Mouse (Mus musculus) heart, embryonic 11.5 days (tissue): Measurements from ENCODE around the gene Immp2l. TPM values are rescaled to one million over a fixed set of nuclear protein-coding genes. Genes with fewer than 3 reads are reported as not detected.
"Not testable (repeated sequence)": the region's sequence is repeated elsewhere in the genome, so short reads cannot be mapped to it uniquely, and the experiment has no call there.

ENCODE experiments used
- ATAC-seq: fragments of 200-750 bp; cut with Nextera tagmentation; replicated peaks from 2 replicates; pipeline ENCODE4 v1.8.0; 2017; ENCODE audit warnings: moderate library complexity; ENCODE audit not compliant: insufficient number of reproducible peaks, low FRiP score, low TSS enrichment
- H3K27ac ChIP-seq: fragments of 300-500 bp; sonication (generic); 2 replicates; pipeline ENCODE4 v1.5.1; 2014; ENCODE audit warnings: mild to moderate bottlenecking, low read depth, low read length
- H3K27me3 ChIP-seq: fragments of 300-500 bp; sonication (generic); 2 replicates; pipeline ENCODE4 v1.6.1; 2014; ENCODE audit warnings: mild to moderate bottlenecking, low read length, mixed read lengths; ENCODE audit not compliant: control insufficient read depth, insufficient read depth
- H3K36me3 ChIP-seq: fragments of 300-500 bp; sonication (generic); 2 replicates; pipeline ENCODE4 v1.6.1; 2014; ENCODE audit warnings: mild to moderate bottlenecking, low read length, moderate library complexity, mixed read lengths; ENCODE audit not compliant: control insufficient read depth, insufficient read depth
- H3K4me1 ChIP-seq: fragments of 300-500 bp; sonication (generic); 2 replicates; pipeline ENCODE4 v1.6.1; 2014; ENCODE audit warnings: low read length; ENCODE audit not compliant: control insufficient read depth, insufficient read depth
- H3K4me2 ChIP-seq: fragments of 300-500 bp; sonication (generic); 2 replicates; pipeline ENCODE4 v1.6.1; 2014; ENCODE audit warnings: mild to moderate bottlenecking, moderate library complexity
- H3K4me3 ChIP-seq: fragments of 300-500 bp; sonication (generic); 2 replicates; pipeline ENCODE4 v1.5.1; 2014; ENCODE audit warnings: low read depth, low read length
- H3K9ac ChIP-seq: fragments of 300-500 bp; sonication (generic); 2 replicates; pipeline ENCODE4 v1.6.1; 2014; ENCODE audit warnings: mild to moderate bottlenecking, low read depth, low read length, moderate library complexity
- H3K9me3 ChIP-seq: fragments of 300-500 bp; sonication (generic); replicated peaks from 2 replicates; pipeline ENCODE4 v1.6.1; 2016; ENCODE audit warnings: low read length; ENCODE audit not compliant: control insufficient read depth
- WGBS: fragments of 180-500 bp; shearing (Covaris S2); extraction: QIAGEN DNeasy Blood & Tissue Kit; methylation state at CpG from one replicate; pipeline ENCODE4 v1.1.7; 2014; ENCODE audit not compliant: insufficient replicate concordance; 5-methylcytosine and 5-hydroxymethylcytosine counted together
- polyA plus RNA-seq: library from polyadenylated mRNA; unstranded; fragments of >200 nt; fragmentation: Nextera tagmentation; extraction: Ambion mirVana; gene quantifications from 2 replicates; pipeline ENCODE4 v1.2.1, GENCODE M21; 2014

The Immp2l gene
- polyA plus RNA-seq, 1 experiment from 2014 or later, result 8.2 TPM

GRCm38 (mm10) chr12:41773961-41774360 lies 750.1 kb downstream of the Immp2l start:
- H3K27ac ChIP-seq, result no peak overlapping the region
- H3K4me3 ChIP-seq, result no peak overlapping the region
- no peaks in the 10 kb centered on the region for H3K9me3 ChIP-seq
- WGBS, result 22% methylated on average over 3 of the region's 3 CpGs
- ATAC-seq, result no peak
- no peak overlapping the region for H3K9ac ChIP-seq
- H3K4me1 ChIP-seq, result no peaks in the 10 kb centered on the region
- no peak overlapping the region for H3K4me2 ChIP-seq
- no peaks in the 10 kb centered on the region for H3K36me3 ChIP-seq
- H3K27me3 ChIP-seq, result no peaks in the 10 kb centered on the region

GRCm38 (mm10) chr12:41774623-41775323 lies 750.9 kb downstream of the Immp2l start:
- no peaks in the 10 kb centered on the region for H3K4me1 ChIP-seq
- H3K9ac ChIP-seq, result no peak overlapping the region
- H3K4me3 ChIP-seq, result no peak overlapping the region
- no peaks in the 10 kb centered on the region for H3K27me3 ChIP-seq
- 86% methylated on average over 5 of the region's 5 CpGs for WGBS
- no peak overlapping the region for H3K4me2 ChIP-seq
- H3K36me3 ChIP-seq, result no peaks in the 10 kb centered on the region
- ATAC-seq, result no peak
- no peaks in the 10 kb centered on the region for H3K9me3 ChIP-seq
- H3K27ac ChIP-seq, result no peak overlapping the region

- H3K36me3 ChIP-seq, H3K27me3 ChIP-seq, H3K4me3 ChIP-seq, H3K4me1 ChIP-seq, H3K4me2 ChIP-seq, H3K27ac ChIP-seq, H3K9me3 ChIP-seq, H3K9ac ChIP-seq, ATAC-seq: not testable (repeated sequence)
- WGBS, result no CpG with 5 or more reads among the region's 4 CpGs
These were observed 753.9 kb downstream of the Immp2l start for GRCm38 (mm10) chr12:41777762-41778161.

- ATAC-seq, H3K9ac ChIP-seq: not testable (repeated sequence)
- WGBS, result 82% methylated on average over 1 of the region's 1 CpGs
These were observed 769.8 kb downstream of the Immp2l start for GRCm38 (mm10) chr12:41793681-41794080.

GRCm38 (mm10) chr12:41829517-41829916 lies 805.6 kb downstream of the Immp2l start:
- Histone ChIP-seq H3K27ac (no peak overlapping the region), H3K9ac (no peak overlapping the region), H3K36me3 (no peaks in the 10 kb centered on the region), H3K4me2 (no peak overlapping the region), H3K9me3 (no peaks in the 10 kb centered on the region), H3K4me1 (no peaks in the 10 kb centered on the region), H3K27me3 (no peaks in the 10 kb centered on the region), H3K4me3 (no peak overlapping the region)
- WGBS, result 90% methylated on average over 6 of the region's 6 CpGs
- no peak for ATAC-seq

More at GRCm38 (mm10) chr12:41793681-41794080, 769.8 kb downstream of the Immp2l start:
- not testable (repeated sequence) for H3K27me3 ChIP-seq, H3K27ac ChIP-seq, H3K4me2 ChIP-seq, H3K36me3 ChIP-seq, H3K4me3 ChIP-seq, H3K4me1 ChIP-seq, H3K9me3 ChIP-seq

GRCm38 (mm10) chr12:41831731-41832130 lies 807.8 kb downstream of the Immp2l start:
- Histone ChIP-seq H3K36me3 (no peaks in the 10 kb centered on the region), H3K9ac (no peak overlapping the region), H3K27me3 (no peaks in the 10 kb centered on the region), H3K9me3 (no peaks in the 10 kb centered on the region), H3K4me3 (no peak overlapping the region), H3K4me2 (no peak overlapping the region), H3K27ac (no peak overlapping the region), H3K4me1 (no peaks in the 10 kb centered on the region)
- no peak for ATAC-seq
- 87% methylated on average over 7 of the region's 7 CpGs for WGBS

GRCm38 (mm10) chr12:41834646-41835045 lies 810.8 kb downstream of the Immp2l start:
- 82% methylated on average over 2 of the region's 2 CpGs for WGBS
- Histone ChIP-seq H3K27me3 (no peaks in the 10 kb centered on the region), H3K4me1 (no peaks in the 10 kb centered on the region), H3K4me2 (no peak overlapping the region), H3K27ac (no peak overlapping the region), H3K4me3 (no peak overlapping the region), H3K36me3 (no peaks in the 10 kb centered on the region), H3K9me3 (no peaks in the 10 kb centered on the region), H3K9ac (no peak overlapping the region)
- ATAC-seq, result no peak

- no peak overlapping the region for H3K27ac ChIP-seq
These were observed 814.5 kb downstream of the Immp2l start for GRCm38 (mm10) chr12:41838334-41838847.

GRCm38 (mm10) chr12:41839241-41839640 lies 815.4 kb downstream of the Immp2l start:
- Histone ChIP-seq H3K36me3 (no peaks in the 10 kb centered on the region), H3K4me3 (no peak overlapping the region), H3K9me3 (no peaks in the 10 kb centered on the region), H3K9ac (no peak overlapping the region), H3K4me2 (no peak overlapping the region), H3K4me1 (no peaks in the 10 kb centered on the region), H3K27ac (no peak overlapping the region), H3K27me3 (no peaks in the 10 kb centered on the region)
- WGBS, result 74% methylated on average over 2 of the region's 2 CpGs
- ATAC-seq, result no peak

More at GRCm38 (mm10) chr12:41838334-41838847, 814.5 kb downstream of the Immp2l start:
- no peaks in the 10 kb centered on the region for H3K27me3 ChIP-seq
- H3K4me3 ChIP-seq, result no peak overlapping the region
- ATAC-seq, result no peak
- 53% methylated on average over 6 of the region's 6 CpGs for WGBS
- no peak overlapping the region for H3K4me2 ChIP-seq
- no peaks in the 10 kb centered on the region for H3K36me3 ChIP-seq
- no peaks in the 10 kb centered on the region for H3K4me1 ChIP-seq
- H3K9me3 ChIP-seq, result no peaks in the 10 kb centered on the region
- H3K9ac ChIP-seq, result no peak overlapping the region
